Mouse (Mus musculus) stomach, postnatal 0 days (tissue): ENCODE results near the gene Rnf151.

Source experiments
- CTCF ChIP-seq: IDR thresholded peaks from 2 replicates; pipeline ENCODE4 v1.5.1; 2016; ENCODE audit warnings: antibody characterized with exemption, low read depth, mild to moderate bottlenecking, moderate library complexity
- EP300 ChIP-seq: optimal IDR thresholded peaks from 2 replicates; pipeline ENCODE3; 2016; ENCODE audit warnings: antibody characterized with exemption

DNA sequence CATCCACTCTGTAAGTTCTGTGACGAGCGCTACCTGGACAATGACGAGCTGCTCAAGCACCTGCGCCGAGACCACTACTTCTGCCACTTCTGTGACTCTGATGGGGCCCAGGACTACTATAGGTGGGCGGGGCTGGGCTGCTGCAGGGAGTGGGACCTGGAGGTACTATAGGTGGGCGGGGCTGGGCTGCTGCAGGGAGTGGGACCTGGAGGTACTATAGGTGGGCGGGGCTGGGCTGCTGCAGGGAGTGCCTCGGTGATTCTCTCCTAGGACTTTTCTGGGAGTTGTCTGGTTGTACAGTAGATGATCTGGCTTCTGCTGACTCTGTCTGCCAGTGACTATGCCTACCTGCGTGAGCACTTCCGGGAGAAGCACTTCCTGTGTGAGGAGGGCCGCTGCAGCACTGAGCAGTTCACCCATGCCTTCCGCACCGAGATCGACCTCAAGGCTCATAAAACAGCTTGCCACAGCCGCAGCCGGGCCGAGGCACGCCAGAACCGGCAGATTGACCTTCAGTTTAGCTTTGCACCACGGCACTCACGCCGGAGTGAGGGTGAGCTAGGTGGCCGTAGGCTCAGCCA is 40.3 kb downstream of the Rnf151 start:
- TF ChIP-seq CTCF (no peak), EP300 (no peak)
